Mouse (Mus musculus) liver, postnatal 0 days (tissue): ENCODE results near the gene Rnf126.

Experiments used
- CTCF ChIP-seq: sonication (generic); IDR thresholded peaks from 2 replicates; pipeline ENCODE4 v1.5.1; 2016; ENCODE audit warnings: antibody characterized with exemption, low read depth
- EP300 ChIP-seq: IDR thresholded peaks from 2 replicates; pipeline ENCODE4 v1.6.1; 2016; ENCODE audit warnings: antibody characterized with exemption, low read depth, mild to moderate bottlenecking

DNA sequence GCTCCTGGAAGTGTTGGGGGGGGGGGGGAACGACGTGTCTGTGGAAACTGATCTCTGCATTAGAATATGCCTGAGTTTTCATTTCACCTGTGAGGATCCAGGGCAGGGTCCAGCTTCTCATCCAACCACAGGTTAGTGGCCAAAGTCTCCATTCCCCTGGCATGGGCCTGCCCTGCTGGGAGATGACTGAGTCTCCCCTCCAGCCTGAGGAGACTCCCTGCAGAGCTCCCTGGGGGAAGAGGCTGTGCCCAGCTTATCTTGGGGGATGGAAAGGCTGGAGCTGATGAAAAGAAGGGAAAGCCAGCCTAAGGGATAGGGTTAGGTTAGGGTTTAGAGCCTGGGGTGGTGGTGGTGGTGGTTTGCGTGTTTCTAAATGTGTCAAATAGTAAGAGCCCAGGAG, 35.1 kb upstream of the Rnf126 start:
- TF ChIP-seq CTCF (no peak), EP300 (no peak)
